Mouse (Mus musculus): ENCODE results near the gene Gm49711. TPM values are rescaled to one million over a fixed set of nuclear protein-coding genes. Genes with fewer than 3 reads are reported as not detected.

Gene Gm49711
- polyA plus RNA-seq, 1 experiment from 2014 or later = 0.13 TPM

GRCm38 (mm10) chr16:92136275-92136674 is 78.2 kb downstream of the Gm49711 start:
- no peaks in the 10 kb centered on the region for H3K27me3 ChIP-seq (ENCODE audit: insufficient read depth, low read length)
- no peak overlapping the region for H3K9ac ChIP-seq (ENCODE audit: low read depth, low read length)
- no peak for ATAC-seq (replicated peaks; ENCODE audit: low FRiP score, low read depth)
- H3K4me3 ChIP-seq (replicated peaks; ENCODE audit: low read depth, low read length) = no peak overlapping the region
- DNase-seq (ENCODE audit: low spot score) = no peak
- no peaks in the 10 kb centered on the region for H3K4me1 ChIP-seq (replicated peaks; ENCODE audit: insufficient read depth, low read length)
- TF ChIP-seq CTCF (IDR thresholded peaks at IDR 0.05; ENCODE audit: low read depth) = peak; percentile 17; the same call in 1 of the 2 replicates
- 95% methylated on average over 15 of the region's 15 CpGs for WGBS
- no peak overlapping the region for H3K27ac ChIP-seq
- H3K9me3 ChIP-seq (replicated peaks; ENCODE audit: low read length) = no peaks in the 10 kb centered on the region
- H3K36me3 ChIP-seq (ENCODE audit: insufficient read depth, low read length) = no peaks in the 10 kb centered on the region
- no peak overlapping the region for H3K4me2 ChIP-seq (ENCODE audit: low read length)

DNA sequence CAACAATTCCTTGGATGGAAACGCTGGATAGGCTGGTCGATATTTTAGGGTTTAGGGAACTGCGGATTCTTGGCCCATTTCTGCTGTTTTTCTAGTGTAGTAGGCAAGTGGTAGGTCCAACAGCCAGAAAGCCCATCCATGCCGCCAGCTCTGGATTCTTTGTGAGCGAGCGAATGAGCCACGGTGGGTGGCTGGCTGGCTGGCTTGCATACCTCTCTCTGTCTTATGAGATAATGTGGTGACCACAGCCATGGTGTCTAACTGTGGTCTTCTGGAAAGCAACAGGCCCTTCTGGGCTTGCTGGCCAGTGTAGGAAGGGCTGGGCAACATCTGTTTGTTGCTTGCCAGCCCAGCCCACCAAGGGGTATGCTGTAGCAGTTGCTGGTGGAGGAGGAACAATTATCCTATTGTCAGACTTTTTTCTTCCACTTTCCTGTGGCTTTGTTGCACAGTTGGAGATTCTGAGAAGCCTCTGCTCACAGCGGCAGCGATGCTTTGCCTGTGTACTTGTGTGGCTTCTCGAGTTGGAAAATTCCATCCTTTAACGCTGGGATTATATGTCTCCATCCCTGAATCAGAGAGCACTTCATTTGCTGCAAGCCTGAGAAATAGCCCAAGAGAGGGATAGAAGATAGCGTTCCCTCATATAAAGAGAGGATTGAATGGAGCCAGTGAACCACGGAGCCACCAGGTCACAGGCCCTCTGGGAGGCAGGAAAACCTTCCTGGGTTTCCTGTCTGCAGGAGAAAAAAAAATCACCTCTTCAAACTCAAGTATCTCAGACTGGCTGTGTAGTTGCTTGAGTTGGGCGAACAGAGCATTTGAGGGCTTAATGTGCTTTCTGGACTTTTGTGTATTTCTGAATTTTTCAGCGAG is 81.5 kb downstream of the Gm49711 start:
- no peak for TF ChIP-seq CTCF (IDR thresholded peaks at IDR 0.05; ENCODE audit: low read depth)
- DNase-seq (ENCODE audit: low spot score) (no peak), ATAC-seq (replicated peaks; ENCODE audit: low FRiP score, low read depth) (no peak)
- no peak overlapping the region for H3K4me2 ChIP-seq (ENCODE audit: low read length)
- H3K36me3 ChIP-seq (ENCODE audit: insufficient read depth, low read length) = no peaks in the 10 kb centered on the region
- H3K4me1 ChIP-seq (replicated peaks; ENCODE audit: insufficient read depth, low read length) = no peaks in the 10 kb centered on the region
- WGBS = 57% methylated on average over 15 of the region's 15 CpGs
- H3K27ac ChIP-seq = 0 out of 2 replicates have a peak overlapping the region, but pooled peaks have one; percentile 4
- no peak overlapping the region for H3K9ac ChIP-seq (ENCODE audit: low read depth, low read length)
- no peaks in the 10 kb centered on the region for H3K9me3 ChIP-seq (replicated peaks; ENCODE audit: low read length)
- H3K4me3 ChIP-seq (replicated peaks; ENCODE audit: low read depth, low read length) = no peak overlapping the region
- no peaks in the 10 kb centered on the region for H3K27me3 ChIP-seq (ENCODE audit: insufficient read depth, low read length)

- Histone ChIP-seq H3K36me3 (ENCODE audit: insufficient read depth, low read length) (no peaks in the 10 kb centered on the region), H3K4me1 (replicated peaks; ENCODE audit: insufficient read depth, low read length) (no peaks in the 10 kb centered on the region), H3K9me3 (replicated peaks; ENCODE audit: low read length) (no peaks in the 10 kb centered on the region), H3K4me2 (ENCODE audit: low read length) (no peak overlapping the region), H3K27me3 (ENCODE audit: insufficient read depth, low read length) (no peaks in the 10 kb centered on the region), H3K9ac (ENCODE audit: low read depth, low read length) (no peak overlapping the region), H3K4me3 (replicated peaks; ENCODE audit: low read depth, low read length) (no peak overlapping the region), H3K27ac (no peak overlapping the region)
- TF ChIP-seq CTCF (IDR thresholded peaks at IDR 0.05; ENCODE audit: low read depth) = no peak
- DNase-seq (ENCODE audit: low spot score) (no peak), ATAC-seq (replicated peaks; ENCODE audit: low FRiP score, low read depth) (no peak)
- WGBS = 82% methylated on average over 9 of the region's 9 CpGs
Observed at GRCm38 (mm10) chr16:92140328-92140727, 82.2 kb downstream of the Gm49711 start.

- TF ChIP-seq CTCF (IDR thresholded peaks at IDR 0.05; ENCODE audit: low read depth) = no peak
- Histone ChIP-seq H3K4me1 (replicated peaks; ENCODE audit: insufficient read depth, low read length) (no peaks in the 10 kb centered on the region), H3K4me3 (replicated peaks; ENCODE audit: low read depth, low read length) (no peak overlapping the region), H3K27me3 (ENCODE audit: insufficient read depth, low read length) (no peaks in the 10 kb centered on the region), H3K36me3 (ENCODE audit: insufficient read depth, low read length) (no peaks in the 10 kb centered on the region), H3K27ac (no peak overlapping the region), H3K9ac (ENCODE audit: low read depth, low read length) (no peak overlapping the region), H3K9me3 (replicated peaks; ENCODE audit: low read length) (no peaks in the 10 kb centered on the region), H3K4me2 (ENCODE audit: low read length) (no peak overlapping the region)
- 96% methylated on average over 12 of the region's 12 CpGs for WGBS
- no peak for ATAC-seq (replicated peaks; ENCODE audit: low FRiP score, low read depth)
- no peak for DNase-seq (ENCODE audit: low spot score)
Observed at GRCm38 (mm10) chr16:92141021-92141420, 82.9 kb downstream of the Gm49711 start.

GRCm38 (mm10) chr16:92142426-92143012 is 84.4 kb downstream of the Gm49711 start:
- TF ChIP-seq CTCF (IDR thresholded peaks at IDR 0.05; ENCODE audit: low read depth) = no peak
- Histone ChIP-seq H3K4me3 (replicated peaks; ENCODE audit: low read depth, low read length) (no peak overlapping the region), H3K9me3 (replicated peaks; ENCODE audit: low read length) (no peaks in the 10 kb centered on the region), H3K27ac (no peak overlapping the region), H3K4me2 (ENCODE audit: low read length) (no peak overlapping the region), H3K27me3 (ENCODE audit: insufficient read depth, low read length) (no peaks in the 10 kb centered on the region), H3K4me1 (replicated peaks; ENCODE audit: insufficient read depth, low read length) (no peaks in the 10 kb centered on the region), H3K9ac (ENCODE audit: low read depth, low read length) (no peak overlapping the region), H3K36me3 (ENCODE audit: insufficient read depth, low read length) (no peaks in the 10 kb centered on the region)
- ATAC-seq (replicated peaks; ENCODE audit: low FRiP score, low read depth) = no peak
- 78% methylated on average over 9 of the region's 9 CpGs for WGBS
- DNase-seq (ENCODE audit: low spot score) = no peak

DNA sequence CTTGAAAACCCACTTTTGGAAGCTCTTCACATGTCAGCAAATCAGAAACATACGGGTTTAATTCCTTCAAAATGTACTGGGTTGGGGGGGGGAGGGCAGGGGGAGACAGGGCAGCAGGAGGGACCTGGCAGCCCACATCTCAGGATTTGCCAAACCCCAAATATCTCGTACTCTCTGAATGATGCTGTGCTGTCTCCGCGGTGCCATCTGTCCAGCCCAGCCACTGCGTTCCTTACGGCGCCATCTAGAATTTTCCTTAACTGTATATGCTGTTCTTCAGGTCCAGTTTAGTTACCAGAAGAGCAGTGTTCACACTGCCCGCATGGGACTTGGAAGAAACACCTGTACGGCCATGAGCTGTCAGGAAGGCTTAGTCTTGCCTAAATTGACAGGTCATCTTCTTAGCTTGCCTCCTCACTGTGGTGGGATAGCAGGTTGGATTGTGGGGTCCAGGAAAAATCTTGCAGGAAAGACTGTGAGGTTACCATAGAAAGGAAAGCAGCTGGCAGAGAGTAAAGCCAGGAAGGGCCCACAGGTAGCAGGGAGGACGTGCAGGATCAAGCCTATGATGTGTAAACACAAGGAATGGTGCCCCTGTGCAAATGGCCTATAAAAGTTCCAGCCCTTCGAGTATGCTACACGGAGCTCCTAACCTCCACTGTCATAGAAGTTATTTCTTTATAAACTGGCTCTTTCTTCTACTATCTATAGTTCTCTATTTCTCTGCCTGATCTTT is 89.7 kb downstream of the Gm49711 start:
- Histone ChIP-seq H3K36me3 (ENCODE audit: insufficient read depth, low read length) (no peaks in the 10 kb centered on the region), H3K27me3 (ENCODE audit: insufficient read depth, low read length) (no peaks in the 10 kb centered on the region), H3K4me3 (replicated peaks; ENCODE audit: low read depth, low read length) (no peak overlapping the region), H3K27ac (no peak overlapping the region), H3K4me2 (ENCODE audit: low read length) (no peak overlapping the region), H3K4me1 (replicated peaks; ENCODE audit: insufficient read depth, low read length) (no peaks in the 10 kb centered on the region), H3K9ac (ENCODE audit: low read depth, low read length) (no peak overlapping the region), H3K9me3 (replicated peaks; ENCODE audit: low read length) (no peaks in the 10 kb centered on the region)
- TF ChIP-seq CTCF (IDR thresholded peaks at IDR 0.05; ENCODE audit: low read depth) = no peak
- WGBS = 86% methylated on average over 12 of the region's 12 CpGs
- no peak for DNase-seq (ENCODE audit: low spot score)
- no peak for ATAC-seq (replicated peaks; ENCODE audit: low FRiP score, low read depth)
